Mouse (Mus musculus): ENCODE results near the gene Osbpl5. TPM values are rescaled to one million over a fixed set of nuclear protein-coding genes. Genes with fewer than 3 reads are reported as not detected.

The Osbpl5 gene
- polyA plus RNA-seq, 1 experiment from 2014 or later, result 11.3 TPM

DNA sequence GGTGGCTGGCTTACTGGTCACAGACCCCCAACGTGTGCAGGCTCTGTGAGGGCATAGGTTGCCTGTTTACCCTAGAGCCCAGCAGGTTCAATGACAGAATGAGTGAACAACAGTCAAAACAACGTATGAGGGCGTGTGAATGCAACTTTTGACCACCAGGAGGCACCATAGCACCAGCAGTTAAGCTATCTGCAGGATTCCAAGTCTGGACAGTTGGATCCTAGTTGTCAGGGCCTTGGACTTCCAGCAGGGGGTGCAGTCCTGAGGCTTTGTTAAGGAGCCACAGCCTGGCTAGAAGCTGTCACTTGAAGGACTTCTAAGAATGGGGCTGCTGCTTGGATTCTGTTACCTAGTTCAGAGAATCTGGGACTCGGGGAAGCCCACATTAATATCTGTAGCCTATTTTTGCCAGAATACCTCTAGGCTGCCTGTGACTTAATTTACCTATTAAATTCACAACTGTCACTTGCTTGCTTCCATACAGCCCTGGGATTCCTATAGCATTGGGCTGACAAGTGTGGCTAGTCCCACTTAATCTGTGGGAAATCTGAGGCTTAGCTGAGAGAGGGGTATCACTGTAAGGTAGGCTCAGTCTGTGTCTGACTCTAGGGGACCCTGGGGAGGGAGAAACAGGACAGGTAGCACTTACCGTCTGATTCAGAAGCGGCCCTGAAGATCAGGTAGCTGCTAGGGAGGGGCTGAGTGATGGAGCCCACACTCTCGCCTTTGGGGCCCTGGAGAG is 49.9 kb downstream of the Osbpl5 start:
- WGBS, result 39% methylated on average over 7 of the region's 7 CpGs
- H3K9ac ChIP-seq (ENCODE audit: low read depth, low read length), result no peak overlapping the region
- no peaks in the 10 kb centered on the region for H3K27me3 ChIP-seq (replicated peaks; ENCODE audit: control insufficient read depth, insufficient read depth, low read length)
- peaks cover 52% of the 10 kb centered on the region for H3K36me3 ChIP-seq (ENCODE audit: control insufficient read depth, insufficient read depth)
- no peak overlapping the region for H3K4me3 ChIP-seq (ENCODE audit: low read depth, low read length)
- H3K27ac ChIP-seq (ENCODE audit: low read depth, low read length), result no peak overlapping the region
- no peaks in the 10 kb centered on the region for H3K4me1 ChIP-seq (replicated peaks; ENCODE audit: control insufficient read depth, insufficient read depth, low read length)
- no peak overlapping the region for H3K4me2 ChIP-seq (replicated peaks; ENCODE audit: low read depth)
- peak; percentile 61 for ATAC-seq
- peak; percentile 100 for TF ChIP-seq CTCF (IDR thresholded peaks at IDR 0.05; ENCODE audit: low read depth)
- H3K9me3 ChIP-seq (ENCODE audit: control insufficient read depth), result no peaks in the 10 kb centered on the region

DNA sequence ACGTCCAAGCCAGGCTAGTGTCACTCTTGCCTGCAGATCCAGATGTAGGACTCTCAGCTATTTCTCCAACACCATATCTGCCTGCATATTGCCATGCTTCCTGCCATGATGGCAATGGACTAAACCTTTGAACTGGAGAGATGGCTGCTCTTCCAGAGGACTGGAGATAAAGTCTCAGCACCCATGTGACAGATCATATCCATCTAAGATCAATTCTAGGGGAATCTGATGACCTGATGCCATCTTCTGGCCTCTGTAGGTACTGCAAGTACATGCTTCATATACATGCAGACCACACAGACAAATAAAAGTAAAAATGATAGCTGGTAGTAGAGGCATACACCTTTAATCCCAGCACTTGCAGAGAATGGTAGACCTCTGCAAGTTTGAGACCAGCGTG is 60.6 kb downstream of the Osbpl5 start:
- Histone ChIP-seq H3K9me3 (ENCODE audit: control insufficient read depth) (no peaks in the 10 kb centered on the region), H3K27me3 (replicated peaks; ENCODE audit: control insufficient read depth, insufficient read depth, low read length) (no peaks in the 10 kb centered on the region), H3K9ac (ENCODE audit: low read depth, low read length) (no peak overlapping the region), H3K27ac (ENCODE audit: low read depth, low read length) (no peak overlapping the region), H3K4me2 (replicated peaks; ENCODE audit: low read depth) (no peak overlapping the region), H3K4me3 (ENCODE audit: low read depth, low read length) (no peak overlapping the region), H3K36me3 (ENCODE audit: control insufficient read depth, insufficient read depth) (peaks cover 45% of the 10 kb centered on the region), H3K4me1 (replicated peaks; ENCODE audit: control insufficient read depth, insufficient read depth, low read length) (no peaks in the 10 kb centered on the region)
- 70% methylated on average over 2 of the region's 2 CpGs for WGBS
- TF ChIP-seq CTCF (IDR thresholded peaks at IDR 0.05; ENCODE audit: low read depth), result peak; percentile 75
- no peak for ATAC-seq

DNA sequence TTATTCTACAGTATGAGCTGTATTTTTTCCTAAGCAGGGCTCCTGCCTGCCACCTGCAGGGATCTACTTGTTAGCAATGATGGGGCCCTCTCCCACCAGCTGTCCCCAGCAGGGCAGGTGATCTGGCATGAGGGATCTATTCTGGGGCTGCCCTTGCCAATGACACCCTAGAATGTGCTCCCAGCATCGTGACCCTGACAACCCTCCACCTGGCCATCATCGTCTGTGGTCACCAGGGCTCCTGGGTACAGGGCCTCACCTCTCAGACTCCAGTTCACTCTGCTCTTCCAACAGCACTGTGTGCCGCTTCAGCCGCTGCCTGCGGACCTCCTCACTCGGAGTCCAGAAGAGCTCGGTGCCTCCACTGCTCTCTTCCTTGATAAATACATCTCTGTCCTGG is 62.2 kb downstream of the Osbpl5 start:
- Histone ChIP-seq H3K4me3 (ENCODE audit: low read depth, low read length) (no peak overlapping the region), H3K4me1 (replicated peaks; ENCODE audit: control insufficient read depth, insufficient read depth, low read length) (no peaks in the 10 kb centered on the region), H3K27ac (ENCODE audit: low read depth, low read length) (no peak overlapping the region), H3K36me3 (ENCODE audit: control insufficient read depth, insufficient read depth) (peaks cover 56% of the 10 kb centered on the region), H3K9me3 (ENCODE audit: control insufficient read depth) (no peaks in the 10 kb centered on the region), H3K4me2 (replicated peaks; ENCODE audit: low read depth) (no peak overlapping the region), H3K27me3 (replicated peaks; ENCODE audit: control insufficient read depth, insufficient read depth, low read length) (no peaks in the 10 kb centered on the region), H3K9ac (ENCODE audit: low read depth, low read length) (no peak overlapping the region)
- no peak for TF ChIP-seq CTCF (IDR thresholded peaks at IDR 0.05; ENCODE audit: low read depth)
- WGBS, result 96% methylated on average over 7 of the region's 7 CpGs
- peak; percentile 28; the same call in 1 of the 2 replicates for ATAC-seq

DNA sequence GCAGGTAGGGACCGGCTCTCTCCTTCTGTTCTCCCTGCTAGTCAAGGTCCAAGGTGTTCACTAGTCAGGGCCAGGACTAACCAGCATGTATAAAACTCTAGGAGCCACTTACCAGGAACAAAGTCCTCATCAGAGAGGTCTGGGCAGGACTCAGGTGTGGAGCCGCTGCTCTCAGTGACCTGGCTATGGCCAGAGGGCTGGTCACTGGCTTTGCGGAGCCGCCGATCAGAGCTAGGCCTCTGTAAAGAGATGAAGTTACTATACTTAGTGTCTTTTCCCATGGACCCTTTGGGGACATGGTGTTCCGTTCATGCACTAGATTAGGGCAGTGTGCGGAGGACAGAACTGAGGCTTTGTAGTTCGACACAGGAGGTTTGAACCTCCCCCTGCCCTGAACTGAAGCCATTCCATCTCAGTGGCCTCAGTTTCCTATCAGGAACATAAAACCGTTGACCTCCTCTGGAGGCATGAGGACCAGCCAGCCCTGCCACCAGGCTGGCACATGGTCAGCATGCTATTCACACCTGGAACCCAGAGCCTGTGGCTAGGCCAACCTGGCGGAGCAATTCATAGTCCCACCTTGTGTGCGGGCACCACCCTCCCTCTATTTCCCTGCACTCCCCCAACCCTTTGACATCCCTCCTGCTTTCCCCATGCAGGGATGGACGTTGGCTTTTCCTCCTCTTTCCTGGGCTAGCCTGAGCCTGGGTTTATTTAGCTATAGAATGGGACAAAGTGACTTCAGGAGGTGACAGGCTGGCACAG is 63.9 kb downstream of the Osbpl5 start:
- H3K4me1 ChIP-seq (replicated peaks; ENCODE audit: control insufficient read depth, insufficient read depth, low read length), result no peaks in the 10 kb centered on the region
- H3K27me3 ChIP-seq (replicated peaks; ENCODE audit: control insufficient read depth, insufficient read depth, low read length), result no peaks in the 10 kb centered on the region
- no peak overlapping the region for H3K4me3 ChIP-seq (ENCODE audit: low read depth, low read length)
- H3K9ac ChIP-seq (ENCODE audit: low read depth, low read length), result no peak overlapping the region
- H3K36me3 ChIP-seq (ENCODE audit: control insufficient read depth, insufficient read depth), result peaks cover 63% of the 10 kb centered on the region
- 93% methylated on average over 12 of the region's 12 CpGs for WGBS
- ATAC-seq, result no peak
- no peak overlapping the region for H3K27ac ChIP-seq (ENCODE audit: low read depth, low read length)
- no peak for TF ChIP-seq CTCF (IDR thresholded peaks at IDR 0.05; ENCODE audit: low read depth)
- H3K9me3 ChIP-seq (ENCODE audit: control insufficient read depth), result no peaks in the 10 kb centered on the region
- no peak overlapping the region for H3K4me2 ChIP-seq (replicated peaks; ENCODE audit: low read depth)

- no peak for TF ChIP-seq CTCF (IDR thresholded peaks at IDR 0.05; ENCODE audit: low read depth)
- no peak for ATAC-seq
- Histone ChIP-seq H3K4me3 (ENCODE audit: low read depth, low read length) (no peak overlapping the region), H3K9me3 (ENCODE audit: control insufficient read depth) (no peaks in the 10 kb centered on the region), H3K36me3 (ENCODE audit: control insufficient read depth, insufficient read depth) (peaks cover 61% of the 10 kb centered on the region), H3K9ac (ENCODE audit: low read depth, low read length) (no peak overlapping the region), H3K27ac (ENCODE audit: low read depth, low read length) (no peak overlapping the region), H3K4me1 (replicated peaks; ENCODE audit: control insufficient read depth, insufficient read depth, low read length) (no peaks in the 10 kb centered on the region), H3K4me2 (replicated peaks; ENCODE audit: low read depth) (no peak overlapping the region), H3K27me3 (replicated peaks; ENCODE audit: control insufficient read depth, insufficient read depth, low read length) (no peaks in the 10 kb centered on the region)
- 98% methylated on average over 4 of the region's 4 CpGs for WGBS
Measured at GRCm38 (mm10) chr7:143691909-143692308, 64.9 kb downstream of the Osbpl5 start.

DNA sequence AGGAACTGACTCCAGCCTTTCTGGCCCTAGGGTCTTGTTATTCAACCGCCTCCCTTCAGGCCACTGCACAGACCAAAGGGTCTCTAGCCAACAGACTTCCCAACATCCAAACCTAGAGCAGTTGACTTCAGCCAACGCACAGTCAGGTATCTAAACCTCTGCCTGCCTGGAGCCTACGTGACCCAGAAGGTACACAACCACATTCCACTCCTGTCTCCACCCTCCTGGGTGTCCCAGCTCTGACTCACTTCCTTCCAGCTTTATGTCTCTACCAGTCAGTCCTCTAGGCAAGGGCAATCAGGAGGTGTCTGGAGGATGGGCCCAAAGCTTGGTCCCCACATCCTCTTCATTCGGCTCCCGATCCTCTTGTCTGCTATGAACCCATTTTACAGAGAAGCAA is 65.6 kb downstream of the Osbpl5 start:
- H3K9me3 ChIP-seq (ENCODE audit: control insufficient read depth), result no peaks in the 10 kb centered on the region
- WGBS, result 88% methylated on average over 5 of the region's 5 CpGs
- no peak for TF ChIP-seq CTCF (IDR thresholded peaks at IDR 0.05; ENCODE audit: low read depth)
- no peak overlapping the region for H3K27ac ChIP-seq (ENCODE audit: low read depth, low read length)
- ATAC-seq, result no peak
- peaks cover 61% of the 10 kb centered on the region for H3K36me3 ChIP-seq (ENCODE audit: control insufficient read depth, insufficient read depth)
- H3K4me3 ChIP-seq (ENCODE audit: low read depth, low read length), result no peak overlapping the region
- no peak overlapping the region for H3K9ac ChIP-seq (ENCODE audit: low read depth, low read length)
- H3K4me2 ChIP-seq (replicated peaks; ENCODE audit: low read depth), result no peak overlapping the region
- H3K27me3 ChIP-seq (replicated peaks; ENCODE audit: control insufficient read depth, insufficient read depth, low read length), result no peaks in the 10 kb centered on the region
- H3K4me1 ChIP-seq (replicated peaks; ENCODE audit: control insufficient read depth, insufficient read depth, low read length), result no peaks in the 10 kb centered on the region
